Mouse (Mus musculus) embryonic facial prominence, embryonic 15.5 days (tissue): ENCODE data around the gene Rdh19. TPM values are rescaled to one million over a fixed set of nuclear protein-coding genes. Genes with fewer than 3 reads are reported as not detected.
"Not testable (repeated sequence)": the region's sequence is repeated elsewhere in the genome, so short reads cannot be mapped to it uniquely, and the experiment has no call there.

ENCODE experiments used
- ATAC-seq: fragments of 200-750 bp; cut with Nextera tagmentation; 2 replicates; pipeline ENCODE4 v1.8.0; 2017; ENCODE audit warnings: low read depth, moderate TSS enrichment; ENCODE audit not compliant: insufficient number of reproducible peaks, low FRiP score, low TSS enrichment
- H3K27ac ChIP-seq: fragments of 300-500 bp; sonication (generic); replicated peaks from 2 replicates; pipeline ENCODE4 v1.5.1; 2015; ENCODE audit warnings: mild to moderate bottlenecking, inconsistent platforms
- H3K27me3 ChIP-seq: fragments of 300-500 bp; sonication (generic); 2 replicates; pipeline ENCODE4 v1.6.1; 2015; ENCODE audit warnings: inconsistent platforms
- H3K36me3 ChIP-seq: fragments of 300-500 bp; sonication (generic); 2 replicates; pipeline ENCODE4 v1.6.1; 2015; ENCODE audit warnings: mild to moderate bottlenecking, inconsistent platforms
- H3K4me1 ChIP-seq: fragments of 300-500 bp; sonication (generic); 2 replicates; pipeline ENCODE4 v1.6.1; 2015; ENCODE audit warnings: inconsistent platforms
- H3K4me2 ChIP-seq: fragments of 300-500 bp; sonication (generic); replicated peaks from 2 replicates; pipeline ENCODE4 v1.6.1; 2015; ENCODE audit warnings: mild to moderate bottlenecking, inconsistent platforms
- H3K4me3 ChIP-seq: fragments of 300-500 bp; sonication (generic); replicated peaks from 2 replicates; pipeline ENCODE4 v1.5.1; 2015; ENCODE audit warnings: mild to moderate bottlenecking, inconsistent platforms
- H3K9ac ChIP-seq: fragments of 300-500 bp; sonication (generic); 2 replicates; pipeline ENCODE4 v1.6.1; 2015; ENCODE audit warnings: inconsistent platforms
- H3K9me3 ChIP-seq: fragments of 300-500 bp; sonication (generic); replicated peaks from 2 replicates; pipeline ENCODE4 v1.6.1; 2016; ENCODE audit warnings: inconsistent platforms
- WGBS: fragments of 180-500 bp; shearing (Covaris S2); methylation state at CpG from one replicate; pipeline ENCODE4 v1.1.7; 2015; 5-methylcytosine and 5-hydroxymethylcytosine counted together
- polyA plus RNA-seq: library from polyadenylated mRNA; unstranded; fragments of >200 nt; fragmentation: Nextera tagmentation; extraction: Ambion mirVana; gene quantifications from 2 replicates; pipeline ENCODE4 v1.2.1, GENCODE M21; 2015

The Rdh19 gene
- polyA plus RNA-seq, 1 experiment from 2014 or later, result not detected

GRCm38 (mm10) chr10:127881041-127881440 is 31.3 kb downstream of the Rdh19 start:
- no peaks in the 10 kb centered on the region for H3K27me3 ChIP-seq
- H3K9me3 ChIP-seq, result no peaks in the 10 kb centered on the region
- H3K27ac ChIP-seq, result no peak overlapping the region
- WGBS, result 79% methylated on average over 4 of the region's 4 CpGs
- H3K4me3 ChIP-seq, result no peak overlapping the region
- no peak overlapping the region for H3K4me2 ChIP-seq
- no peaks in the 10 kb centered on the region for H3K4me1 ChIP-seq
- ATAC-seq, result no peak
- H3K9ac ChIP-seq, result no peak overlapping the region
- H3K36me3 ChIP-seq, result no peaks in the 10 kb centered on the region

GRCm38 (mm10) chr10:127886551-127886950 is 36.8 kb downstream of the Rdh19 start:
- Histone ChIP-seq H3K36me3 (no peaks in the 10 kb centered on the region), H3K27ac (no peak overlapping the region), H3K27me3 (no peaks in the 10 kb centered on the region), H3K4me2 (no peak overlapping the region), H3K4me1 (no peaks in the 10 kb centered on the region), H3K9ac (no peak overlapping the region), H3K4me3 (no peak overlapping the region), H3K9me3 (no peaks in the 10 kb centered on the region)
- no peak for ATAC-seq
- WGBS, result 80% methylated on average over 1 of the region's 1 CpGs

GRCm38 (mm10) chr10:127886971-127887370 is 37.2 kb downstream of the Rdh19 start:
- no peak overlapping the region for H3K9ac ChIP-seq
- no peaks in the 10 kb centered on the region for H3K36me3 ChIP-seq
- no peak overlapping the region for H3K4me2 ChIP-seq
- 58% methylated on average over 4 of the region's 4 CpGs for WGBS
- H3K27ac ChIP-seq, result no peak overlapping the region
- H3K4me1 ChIP-seq, result no peaks in the 10 kb centered on the region
- no peak overlapping the region for H3K4me3 ChIP-seq
- no peaks in the 10 kb centered on the region for H3K9me3 ChIP-seq
- no peaks in the 10 kb centered on the region for H3K27me3 ChIP-seq
- no peak for ATAC-seq

GRCm38 (mm10) chr10:127888605-127889004 is 38.9 kb downstream of the Rdh19 start, which contains the start of gene Rdh7:
Gene Rdh7, minus strand, starts transcription at chr10:127888817.
- Histone ChIP-seq H3K4me3 (no peak within 1 kb of the TSS), H3K36me3 (no peaks in the 10 kb centered on the region), H3K4me2 (no peak within 1 kb of the TSS), H3K9me3 (no peaks in the 10 kb centered on the region), H3K27ac (no peak within 1 kb of the TSS), H3K9ac (no peak within 1 kb of the TSS), H3K27me3 (no peaks in the 10 kb centered on the region), H3K4me1 (no peaks in the 10 kb centered on the region)
- ATAC-seq, result no peak

- no peaks in the 10 kb centered on the region for H3K36me3 ChIP-seq
- H3K27ac ChIP-seq, result no peak overlapping the region
- H3K4me1 ChIP-seq, result no peaks in the 10 kb centered on the region
- no peaks in the 10 kb centered on the region for H3K9me3 ChIP-seq
- WGBS, result 70% methylated on average over 1 of the region's 1 CpGs
- no peaks in the 10 kb centered on the region for H3K27me3 ChIP-seq
- H3K4me3 ChIP-seq, result no peak overlapping the region
- H3K9ac ChIP-seq, result no peak overlapping the region
- H3K4me2 ChIP-seq, result no peak overlapping the region
- no peak for ATAC-seq
Measured at GRCm38 (mm10) chr10:127891481-127891880, 41.8 kb downstream of the Rdh19 start.

GRCm38 (mm10) chr10:127893163-127894022 is 43.7 kb downstream of the Rdh19 start:
- not testable (repeated sequence) for H3K9ac ChIP-seq, H3K27ac ChIP-seq, H3K36me3 ChIP-seq, H3K4me3 ChIP-seq, H3K4me2 ChIP-seq, H3K9me3 ChIP-seq, ATAC-seq, H3K27me3 ChIP-seq, H3K4me1 ChIP-seq
- WGBS, result 66% methylated on average over 5 of the region's 5 CpGs

- no peak overlapping the region for H3K27ac ChIP-seq
- H3K9me3 ChIP-seq, result no peaks in the 10 kb centered on the region
- no peak overlapping the region for H3K4me3 ChIP-seq
- no peaks in the 10 kb centered on the region for H3K27me3 ChIP-seq
- no peak overlapping the region for H3K4me2 ChIP-seq
- no peak overlapping the region for H3K9ac ChIP-seq
- H3K4me1 ChIP-seq, result no peaks in the 10 kb centered on the region
- WGBS, result 58% methylated on average over 5 of the region's 5 CpGs
- peak; percentile 57; the same call in 1 of the 2 replicates for ATAC-seq
- H3K36me3 ChIP-seq, result no peaks in the 10 kb centered on the region
Measured at GRCm38 (mm10) chr10:127896705-127897104, 47.0 kb downstream of the Rdh19 start.

GRCm38 (mm10) chr10:127897506-127897905 is 47.8 kb downstream of the Rdh19 start:
- Histone ChIP-seq H3K9ac (no peak overlapping the region), H3K4me1 (no peaks in the 10 kb centered on the region), H3K27ac (no peak overlapping the region), H3K27me3 (no peaks in the 10 kb centered on the region), H3K4me2 (no peak overlapping the region), H3K4me3 (no peak overlapping the region), H3K9me3 (no peaks in the 10 kb centered on the region), H3K36me3 (no peaks in the 10 kb centered on the region)
- WGBS, result 70% methylated on average over 3 of the region's 3 CpGs
- ATAC-seq, result no peak

- Histone ChIP-seq H3K27me3 (no peaks in the 10 kb centered on the region), H3K4me2 (no peak within 1 kb of the TSS), H3K4me3 (no peak within 1 kb of the TSS), H3K9me3 (no peaks in the 10 kb centered on the region), H3K4me1 (no peaks in the 10 kb centered on the region), H3K36me3 (no peaks in the 10 kb centered on the region), H3K9ac (no peak within 1 kb of the TSS), H3K27ac (no peak within 1 kb of the TSS)
- ATAC-seq, result no peak
- WGBS, result 72% methylated on average over 2 of the region's 2 CpGs
Measured at GRCm38 (mm10) chr10:127898218-127898617, 48.5 kb downstream of the Rdh19 start, which contains the start of gene Sdr9c7. Gene Sdr9c7, plus strand, starts transcription at chr10:127898518.

GRCm38 (mm10) chr10:127899783-127900182 is 50.1 kb downstream of the Rdh19 start:
- Histone ChIP-seq H3K4me1 (no peaks in the 10 kb centered on the region; the same call in 1 of the 2 replicates), H3K4me3 (no peak overlapping the region), H3K36me3 (no peaks in the 10 kb centered on the region), H3K4me2 (no peak overlapping the region), H3K27ac (no peak overlapping the region), H3K9ac (no peak overlapping the region), H3K9me3 (no peaks in the 10 kb centered on the region), H3K27me3 (no peaks in the 10 kb centered on the region)
- WGBS, result 74% methylated on average over 5 of the region's 5 CpGs
- no peak for ATAC-seq

GRCm38 (mm10) chr10:127901751-127902150 is 52.0 kb downstream of the Rdh19 start:
- ATAC-seq, result no peak
- Histone ChIP-seq H3K9me3 (no peaks in the 10 kb centered on the region), H3K9ac (no peak overlapping the region), H3K4me1 (peaks cover 3% of the 10 kb centered on the region; the same call in 1 of the 2 replicates), H3K4me3 (no peak overlapping the region), H3K27me3 (no peaks in the 10 kb centered on the region), H3K4me2 (no peak overlapping the region), H3K36me3 (no peaks in the 10 kb centered on the region), H3K27ac (no peak overlapping the region)
- 77% methylated on average over 4 of the region's 4 CpGs for WGBS

GRCm38 (mm10) chr10:127903116-127903515 is 53.4 kb downstream of the Rdh19 start:
- H3K27me3 ChIP-seq, result no peaks in the 10 kb centered on the region

More at GRCm38 (mm10) chr10:127903116-127903515, 53.4 kb downstream of the Rdh19 start:
- H3K4me3 ChIP-seq, result no peak overlapping the region
- H3K27ac ChIP-seq, result no peak overlapping the region
- H3K4me1 ChIP-seq, result peaks cover 3% of the 10 kb centered on the region; the same call in 1 of the 2 replicates
- ATAC-seq, result no peak
- no peak overlapping the region for H3K9ac ChIP-seq
- no peak overlapping the region for H3K4me2 ChIP-seq
- H3K36me3 ChIP-seq, result no peaks in the 10 kb centered on the region
- no peaks in the 10 kb centered on the region for H3K9me3 ChIP-seq
- WGBS, result 80% methylated on average over 1 of the region's 1 CpGs
